Mouse (Mus musculus) forebrain, embryonic 14.5 days (tissue): ENCODE measurements at regions not wholly inside any gene's neighbourhood (a gene's known extent, or its start where the extent isn't known, plus 50 kb on each side); places are given as distances from the start of the nearest gene placed in this dataset.
"Not testable (repeated sequence)": the region's sequence is repeated elsewhere in the genome, so short reads cannot be mapped to it uniquely, and the experiment has no call there.

Source experiments
- ATAC-seq: fragments of 200-750 bp; cut with Nextera tagmentation; 2 replicates; pipeline ENCODE4 v1.8.0; 2017; ENCODE audit warnings: mild to moderate bottlenecking, moderate library complexity
- DNase-seq: peaks from one replicate; pipeline ENCODE4 v3.0.0-alpha.2; 2015; ENCODE audit warnings: low spot score
- H3K27ac ChIP-seq: fragments of 300-500 bp; sonication (generic); 2 replicates; pipeline ENCODE4 v1.5.1; 2014; ENCODE audit warnings: low read depth, mild to moderate bottlenecking, control low read depth, low read length, moderate library complexity
- H3K27me3 ChIP-seq: fragments of 300-500 bp; sonication (generic); replicated peaks from 2 replicates; pipeline ENCODE4 v1.6.1; 2014; ENCODE audit warnings: low read length, control low read depth, mixed read lengths; ENCODE audit not compliant: control insufficient read depth, insufficient read depth
- H3K36me3 ChIP-seq: fragments of 300-500 bp; sonication (generic); 2 replicates; pipeline ENCODE4 v1.6.1; 2014; ENCODE audit warnings: low read length, control low read depth; ENCODE audit not compliant: control insufficient read depth, insufficient read depth
- H3K4me1 ChIP-seq: fragments of 300-500 bp; sonication (generic); 2 replicates; pipeline ENCODE4 v1.6.1; 2014; ENCODE audit warnings: antibody characterized with exemption, low read length, control low read depth; ENCODE audit not compliant: control insufficient read depth, insufficient read depth
- H3K4me2 ChIP-seq: fragments of 300-500 bp; sonication (generic); 2 replicates; pipeline ENCODE4 v1.6.1; 2014; ENCODE audit warnings: mild to moderate bottlenecking, control low read depth, low read length
- H3K4me3 ChIP-seq: fragments of 300-500 bp; sonication (generic); 2 replicates; pipeline ENCODE4 v1.5.1; 2014; ENCODE audit warnings: low read depth, low read length, control low read depth
- H3K9ac ChIP-seq: fragments of 300-500 bp; sonication (generic); 2 replicates; pipeline ENCODE4 v1.6.1; 2014; ENCODE audit warnings: mild to moderate bottlenecking, low read length, control low read depth, moderate library complexity
- H3K9me3 ChIP-seq: fragments of 300-500 bp; sonication (generic); replicated peaks from 2 replicates; pipeline ENCODE4 v1.6.1; 2016; ENCODE audit warnings: low read length, control low read depth, mixed read lengths; ENCODE audit not compliant: control insufficient read depth
- WGBS: fragments of 180-500 bp; shearing (Covaris S2); extraction: QIAGEN DNeasy Blood & Tissue Kit; methylation state at CpG from one replicate; pipeline ENCODE4 v1.1.7; 2014; 5-methylcytosine and 5-hydroxymethylcytosine counted together

GRCm38 (mm10) chr9:17987606-17988005 lies 304.3 kb upstream of the Chordc1 start:
- Histone ChIP-seq H3K27ac (no peak overlapping the region), H3K9me3 (no peaks in the 10 kb centered on the region), H3K4me2 (no peak overlapping the region), H3K9ac (no peak overlapping the region), H3K27me3 (no peaks in the 10 kb centered on the region), H3K4me3 (no peak overlapping the region), H3K4me1 (no peaks in the 10 kb centered on the region), H3K36me3 (no peaks in the 10 kb centered on the region)
- WGBS: 95% methylated on average over 5 of the region's 5 CpGs
- peak; percentile 24 for DNase-seq
- ATAC-seq: no peak

GRCm38 (mm10) chr9:18002557-18002956 lies 289.4 kb upstream of the Chordc1 start:
- DNase-seq (peak; percentile 56), ATAC-seq (no peak; the same call in 1 of the 2 replicates)
- H3K36me3 ChIP-seq: no peaks in the 10 kb centered on the region
- WGBS: 45% methylated on average over 2 of the region's 2 CpGs
- H3K9me3 ChIP-seq: no peaks in the 10 kb centered on the region
- H3K4me1 ChIP-seq: no peaks in the 10 kb centered on the region
- H3K27me3 ChIP-seq: no peaks in the 10 kb centered on the region
- no peak overlapping the region for H3K27ac ChIP-seq
- H3K9ac ChIP-seq: no peak overlapping the region
- no peak overlapping the region for H3K4me2 ChIP-seq
- H3K4me3 ChIP-seq: no peak overlapping the region

DNA sequence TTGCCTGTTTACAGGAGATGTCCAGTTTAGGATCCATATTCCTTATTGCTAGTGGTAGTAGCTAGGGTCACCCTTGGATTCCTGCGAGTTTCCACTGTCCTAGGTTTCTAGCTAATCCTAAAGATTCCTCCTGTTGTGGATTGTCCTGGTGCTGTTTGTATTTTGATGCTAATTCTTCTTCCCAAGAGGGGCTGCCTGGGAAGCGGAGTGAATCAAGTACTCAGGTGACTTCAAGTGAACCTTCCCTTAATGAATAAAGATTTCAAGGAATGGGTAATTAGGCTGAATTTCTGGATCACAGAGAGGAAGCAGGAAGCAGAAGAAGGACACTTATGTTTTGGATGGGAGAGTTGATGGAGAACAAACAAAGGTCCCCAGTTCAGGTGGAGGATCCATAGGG lies 250.6 kb upstream of the Chordc1 start:
- no peak overlapping the region for H3K4me2 ChIP-seq
- H3K4me3 ChIP-seq: no peak overlapping the region
- no peaks in the 10 kb centered on the region for H3K36me3 ChIP-seq
- no peaks in the 10 kb centered on the region for H3K4me1 ChIP-seq
- H3K9me3 ChIP-seq: no peaks in the 10 kb centered on the region
- ATAC-seq (no peak), DNase-seq (no peak)
- H3K27ac ChIP-seq: no peak overlapping the region
- no peaks in the 10 kb centered on the region for H3K27me3 ChIP-seq
- H3K9ac ChIP-seq: no peak overlapping the region
- WGBS: 49% methylated on average over 2 of the region's 2 CpGs

- not testable (repeated sequence) for H3K4me2 ChIP-seq, H3K36me3 ChIP-seq, H3K4me3 ChIP-seq, H3K9ac ChIP-seq, H3K27me3 ChIP-seq, ATAC-seq, DNase-seq, H3K4me1 ChIP-seq, H3K27ac ChIP-seq, H3K9me3 ChIP-seq
- WGBS: 90% methylated on average over 3 of the region's 3 CpGs
Measured at GRCm38 (mm10) chr9:18042636-18043035, 249.3 kb upstream of the Chordc1 start.

GRCm38 (mm10) chr9:18076942-18077341 lies 215.0 kb upstream of the Chordc1 start:
- ATAC-seq: no peak

DNA sequence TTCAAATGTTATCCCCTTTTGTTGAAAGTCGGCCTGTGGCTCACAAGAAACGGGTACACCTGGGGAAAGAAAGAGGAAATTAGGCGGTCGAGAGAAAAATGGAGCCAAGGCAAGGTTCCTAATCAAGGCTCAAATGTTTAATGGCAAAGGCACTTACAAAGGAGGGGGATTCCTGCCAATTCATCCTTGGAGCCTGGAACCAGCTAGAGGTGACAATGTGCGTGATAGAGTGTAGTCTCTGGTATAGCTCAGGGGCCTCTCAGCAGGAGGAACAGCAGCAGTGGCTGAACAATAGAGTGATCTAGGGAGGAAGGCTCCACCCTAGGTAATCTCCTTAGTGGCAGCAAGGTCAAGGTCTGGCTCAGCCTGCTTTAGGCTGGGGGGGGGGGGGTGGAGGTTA lies 213.5 kb upstream of the Chordc1 start:
- DNase-seq, H3K4me1 ChIP-seq, H3K4me2 ChIP-seq, H3K27me3 ChIP-seq, H3K9ac ChIP-seq, H3K36me3 ChIP-seq, H3K4me3 ChIP-seq, H3K27ac ChIP-seq, H3K9me3 ChIP-seq, ATAC-seq: not testable (repeated sequence)
- WGBS: 78% methylated on average over 5 of the region's 5 CpGs

More at GRCm38 (mm10) chr9:18076942-18077341, 215.0 kb upstream of the Chordc1 start:
- no peaks in the 10 kb centered on the region for H3K4me1 ChIP-seq
- no peak overlapping the region for H3K27ac ChIP-seq
- no peaks in the 10 kb centered on the region for H3K36me3 ChIP-seq
- no peak overlapping the region for H3K4me3 ChIP-seq
- no peak overlapping the region for H3K4me2 ChIP-seq
- H3K9me3 ChIP-seq: no peaks in the 10 kb centered on the region
- H3K27me3 ChIP-seq: no peaks in the 10 kb centered on the region
- H3K9ac ChIP-seq: no peak overlapping the region
- no peak for DNase-seq

GRCm38 (mm10) chr9:18079120-18079519 lies 212.8 kb upstream of the Chordc1 start:
- not testable (repeated sequence) for H3K27me3 ChIP-seq, H3K4me1 ChIP-seq, H3K4me2 ChIP-seq, H3K36me3 ChIP-seq, H3K4me3 ChIP-seq, H3K9ac ChIP-seq, H3K27ac ChIP-seq, ATAC-seq, H3K9me3 ChIP-seq, DNase-seq
- 83% methylated on average over 1 of the region's 1 CpGs for WGBS
